Mouse (Mus musculus) liver, embryonic 12.5 days (tissue): ENCODE measurements at regions not wholly inside any gene's neighbourhood (a gene's known extent, or its start where the extent isn't known, plus 50 kb on each side); places are given as distances from the start of the nearest gene placed in this dataset.

Experiments used
- ATAC-seq: fragments of 200-750 bp; cut with Nextera tagmentation; 2 replicates; pipeline ENCODE4 v1.8.0; 2017; ENCODE audit warnings: moderate number of reproducible peaks, mild to moderate bottlenecking, moderate library complexity
- H3K27ac ChIP-seq: fragments of 300-500 bp; sonication (generic); 2 replicates; pipeline ENCODE4 v1.5.1; 2016; ENCODE audit warnings: mild to moderate bottlenecking
- H3K27me3 ChIP-seq: fragments of 300-500 bp; sonication (generic); replicated peaks from 2 replicates; pipeline ENCODE4 v1.6.1; 2016; ENCODE audit warnings: mild to moderate bottlenecking, moderate library complexity
- H3K36me3 ChIP-seq: fragments of 300-500 bp; sonication (generic); 2 replicates; pipeline ENCODE4 v1.6.1; 2016; ENCODE audit warnings: mild to moderate bottlenecking, moderate library complexity
- H3K4me1 ChIP-seq: fragments of 300-500 bp; sonication (generic); 2 replicates; pipeline ENCODE4 v1.6.1; 2016
- H3K4me2 ChIP-seq: fragments of 300-500 bp; sonication (generic); 2 replicates; pipeline ENCODE4 v1.6.1; 2016; ENCODE audit warnings: mild to moderate bottlenecking, moderate library complexity
- H3K4me3 ChIP-seq: fragments of 300-500 bp; sonication (generic); 2 replicates; pipeline ENCODE4 v1.5.1; 2016; ENCODE audit warnings: mild to moderate bottlenecking, moderate library complexity
- H3K9ac ChIP-seq: fragments of 300-500 bp; sonication (generic); 2 replicates; pipeline ENCODE4 v1.6.1; 2016; ENCODE audit warnings: mild to moderate bottlenecking, moderate library complexity
- H3K9me3 ChIP-seq: fragments of 300-500 bp; sonication (generic); replicated peaks from 2 replicates; pipeline ENCODE4 v1.6.1; 2016; ENCODE audit warnings: mild to moderate bottlenecking, moderate library complexity
- WGBS: fragments of 180-500 bp; shearing (Covaris S2); methylation state at CpG from one replicate; pipeline ENCODE4 v1.1.7; 2016; ENCODE audit not compliant: insufficient replicate concordance; 5-methylcytosine and 5-hydroxymethylcytosine counted together

GRCm38 (mm10) chr2:117980856-117981255, 130.8 kb upstream of the Thbs1 start:
- Histone ChIP-seq H3K4me1 (no peaks in the 10 kb centered on the region), H3K4me3 (no peak overlapping the region), H3K27ac (no peak overlapping the region), H3K9ac (no peak overlapping the region), H3K9me3 (no peaks in the 10 kb centered on the region), H3K4me2 (no peak overlapping the region), H3K27me3 (no peaks in the 10 kb centered on the region), H3K36me3 (no peaks in the 10 kb centered on the region)
- ATAC-seq: no peak
- 58% methylated on average over 2 of the region's 2 CpGs for WGBS

- no peak overlapping the region for H3K27ac ChIP-seq
Observed at GRCm38 (mm10) chr2:117984569-117984968, 127.1 kb upstream of the Thbs1 start.

GRCm38 (mm10) chr2:117987426-117988215, 124.1 kb upstream of the Thbs1 start:
- H3K4me3 ChIP-seq: no peak overlapping the region
- ATAC-seq: no peak
- no peaks in the 10 kb centered on the region for H3K4me1 ChIP-seq
- H3K27me3 ChIP-seq: no peaks in the 10 kb centered on the region
- H3K9me3 ChIP-seq: no peaks in the 10 kb centered on the region
- no peaks in the 10 kb centered on the region for H3K36me3 ChIP-seq
- no peak overlapping the region for H3K9ac ChIP-seq
- H3K27ac ChIP-seq: no peak overlapping the region
- WGBS: 59% methylated on average over 10 of the region's 10 CpGs
- H3K4me2 ChIP-seq: no peak overlapping the region

More at GRCm38 (mm10) chr2:117984569-117984968, 127.1 kb upstream of the Thbs1 start:
- no peak overlapping the region for H3K9ac ChIP-seq
- WGBS: 72% methylated on average over 5 of the region's 5 CpGs
- no peaks in the 10 kb centered on the region for H3K36me3 ChIP-seq
- ATAC-seq: no peak
- no peak overlapping the region for H3K4me2 ChIP-seq
- H3K4me3 ChIP-seq: no peak overlapping the region
- H3K9me3 ChIP-seq: no peaks in the 10 kb centered on the region
- H3K4me1 ChIP-seq: no peaks in the 10 kb centered on the region
- H3K27me3 ChIP-seq: no peaks in the 10 kb centered on the region

- WGBS: 48% methylated on average over 11 of the region's 11 CpGs
- Histone ChIP-seq H3K27ac (no peak overlapping the region), H3K4me3 (no peak overlapping the region), H3K36me3 (no peaks in the 10 kb centered on the region), H3K9ac (no peak overlapping the region), H3K4me1 (no peaks in the 10 kb centered on the region), H3K4me2 (no peak overlapping the region), H3K9me3 (no peaks in the 10 kb centered on the region), H3K27me3 (no peaks in the 10 kb centered on the region)
- ATAC-seq: no peak
Observed at GRCm38 (mm10) chr2:117988396-117989173, 123.1 kb upstream of the Thbs1 start.

GRCm38 (mm10) chr2:117989215-117989614, 122.5 kb upstream of the Thbs1 start:
- ATAC-seq: no peak
- no peak overlapping the region for H3K4me2 ChIP-seq
- 37% methylated on average over 8 of the region's 8 CpGs for WGBS
- no peaks in the 10 kb centered on the region for H3K27me3 ChIP-seq
- no peaks in the 10 kb centered on the region for H3K36me3 ChIP-seq
- no peaks in the 10 kb centered on the region for H3K9me3 ChIP-seq
- no peak overlapping the region for H3K4me3 ChIP-seq
- no peak overlapping the region for H3K27ac ChIP-seq
- no peaks in the 10 kb centered on the region for H3K4me1 ChIP-seq
- H3K9ac ChIP-seq: no peak overlapping the region

GRCm38 (mm10) chr2:117996130-117997083, 115.3 kb upstream of the Thbs1 start:
- no peaks in the 10 kb centered on the region for H3K36me3 ChIP-seq
- H3K27ac ChIP-seq: no peak overlapping the region
- WGBS: 47% methylated on average over 14 of the region's 14 CpGs
- no peak overlapping the region for H3K4me3 ChIP-seq
- H3K9ac ChIP-seq: no peak overlapping the region
- ATAC-seq: no peak
- no peaks in the 10 kb centered on the region for H3K27me3 ChIP-seq
- H3K9me3 ChIP-seq: no peaks in the 10 kb centered on the region
- no peak overlapping the region for H3K4me2 ChIP-seq
- no peaks in the 10 kb centered on the region for H3K4me1 ChIP-seq

- H3K9ac ChIP-seq: no peak overlapping the region
- ATAC-seq: no peak
- no peaks in the 10 kb centered on the region for H3K27me3 ChIP-seq
- no peaks in the 10 kb centered on the region for H3K36me3 ChIP-seq
- no peak overlapping the region for H3K4me2 ChIP-seq
- no peak overlapping the region for H3K4me3 ChIP-seq
- H3K27ac ChIP-seq: no peak overlapping the region
- H3K9me3 ChIP-seq: no peaks in the 10 kb centered on the region
- no peaks in the 10 kb centered on the region for H3K4me1 ChIP-seq
- 19% methylated on average over 6 of the region's 6 CpGs for WGBS
Observed at GRCm38 (mm10) chr2:117999641-118000040, 112.0 kb upstream of the Thbs1 start.

GRCm38 (mm10) chr2:118004191-118004590, 107.5 kb upstream of the Thbs1 start:
- ATAC-seq: no peak
- Histone ChIP-seq H3K9ac (no peak overlapping the region), H3K36me3 (no peaks in the 10 kb centered on the region), H3K27me3 (no peaks in the 10 kb centered on the region), H3K4me3 (no peak overlapping the region), H3K4me1 (peaks cover 4% of the 10 kb centered on the region; the same call in 1 of the 2 replicates), H3K9me3 (no peaks in the 10 kb centered on the region), H3K4me2 (no peak overlapping the region), H3K27ac (no peak overlapping the region)
- 76% methylated on average over 5 of the region's 5 CpGs for WGBS

- Histone ChIP-seq H3K4me2 (0 out of 2 replicates have a peak overlapping the region, but pooled peaks have one; percentile 14), H3K4me3 (no peak overlapping the region), H3K27ac (peak overlapping the region; percentile 48), H3K4me1 (peaks cover 4% of the 10 kb centered on the region; the same call in 1 of the 2 replicates), H3K27me3 (no peaks in the 10 kb centered on the region), H3K9me3 (no peaks in the 10 kb centered on the region), H3K36me3 (no peaks in the 10 kb centered on the region), H3K9ac (no peak overlapping the region)
- peak; percentile 76 for ATAC-seq
- 42% methylated on average over 10 of the region's 10 CpGs for WGBS
Observed at GRCm38 (mm10) chr2:118007539-118008427, 103.9 kb upstream of the Thbs1 start.

- WGBS: 29% methylated on average over 7 of the region's 7 CpGs
- no peak for ATAC-seq
- peaks cover 4% of the 10 kb centered on the region; the same call in 1 of the 2 replicates for H3K4me1 ChIP-seq
- H3K27ac ChIP-seq: no peak overlapping the region
- H3K4me3 ChIP-seq: no peak overlapping the region
- H3K27me3 ChIP-seq: no peaks in the 10 kb centered on the region
- H3K9ac ChIP-seq: no peak overlapping the region
- no peaks in the 10 kb centered on the region for H3K9me3 ChIP-seq
- no peak overlapping the region for H3K4me2 ChIP-seq
- no peaks in the 10 kb centered on the region for H3K36me3 ChIP-seq
Observed at GRCm38 (mm10) chr2:118011679-118012078, 100.0 kb upstream of the Thbs1 start.

GRCm38 (mm10) chr2:118012211-118012610, 99.5 kb upstream of the Thbs1 start:
- Histone ChIP-seq H3K4me2 (no peak overlapping the region), H3K36me3 (no peaks in the 10 kb centered on the region), H3K4me3 (no peak overlapping the region), H3K9ac (no peak overlapping the region), H3K27me3 (no peaks in the 10 kb centered on the region), H3K9me3 (no peaks in the 10 kb centered on the region), H3K27ac (no peak overlapping the region), H3K4me1 (peaks cover 4% of the 10 kb centered on the region; the same call in 1 of the 2 replicates)
- WGBS: 33% methylated on average over 3 of the region's 3 CpGs
- ATAC-seq: no peak
